Mouse (Mus musculus): ENCODE data around the gene Lrrc27. TPM values are rescaled to one million over a fixed set of nuclear protein-coding genes. Genes with fewer than 3 reads are reported as not detected.

The Lrrc27 gene
- polyA plus RNA-seq, 1 experiment = 863 TPM

DNA sequence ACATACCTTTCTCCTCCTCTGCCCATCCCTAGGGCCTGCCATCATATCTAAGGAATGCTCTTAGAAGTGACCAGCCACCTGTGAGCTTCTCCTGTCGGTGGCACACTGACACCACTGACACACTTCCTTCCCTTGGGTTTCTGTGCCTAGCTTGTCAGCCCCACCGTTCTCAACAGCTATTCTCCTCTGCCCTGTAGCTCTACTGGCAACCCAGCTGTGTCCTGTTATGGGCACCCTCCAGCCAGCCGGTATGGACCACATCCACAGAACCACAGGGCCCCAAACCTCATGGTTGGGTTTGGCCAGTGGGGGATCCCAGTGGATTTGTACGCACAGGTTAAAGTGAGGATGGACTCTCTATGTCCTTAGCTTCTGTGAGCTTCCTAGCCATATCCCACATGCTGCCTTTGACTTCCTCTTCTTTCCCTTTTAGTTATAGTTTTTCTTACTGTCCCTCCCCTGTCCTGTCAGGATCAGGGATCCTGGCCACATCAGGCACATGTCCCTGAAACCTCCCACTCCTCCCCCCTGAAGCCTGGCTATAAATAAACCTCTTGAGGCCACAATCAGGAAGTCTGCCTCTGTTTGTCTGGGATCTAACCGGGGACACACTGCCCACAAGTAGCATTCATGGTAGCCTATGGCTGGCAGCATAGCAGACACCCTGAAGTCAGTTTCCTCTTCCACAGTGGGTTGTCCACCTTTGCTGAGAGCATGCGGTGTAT is 15.8 kb downstream of the Lrrc27 start:
- H3K4me3 ChIP-seq (ENCODE audit: control insufficient read depth, low read depth, low read length) = no peak overlapping the region
- H3K27ac ChIP-seq (ENCODE audit: control insufficient read depth, insufficient read depth, low read depth, low read length) = no peak overlapping the region
- no peaks in the 10 kb centered on the region; the same call in 1 of the 2 replicates for H3K36me3 ChIP-seq (ENCODE audit: control insufficient read depth, insufficient read depth, low read length)
- H3K4me1 ChIP-seq (ENCODE audit: control insufficient read depth, insufficient read depth, low read length) = no peaks in the 10 kb centered on the region; the same call in none of the 2 replicates
- no peaks in the 10 kb centered on the region for H3K27me3 ChIP-seq (ENCODE audit: control insufficient read depth, insufficient read depth, low read length)
- TF ChIP-seq CTCF (IDR thresholded peaks at IDR 0.05; ENCODE audit: control insufficient read depth, insufficient read depth, insufficient replicate concordance, low read depth, low read length) = no peak
- TF ChIP-seq POLR2A (IDR thresholded peaks at IDR 0.05; ENCODE audit: control insufficient read depth, low read depth, low read length) = no peak

DNA sequence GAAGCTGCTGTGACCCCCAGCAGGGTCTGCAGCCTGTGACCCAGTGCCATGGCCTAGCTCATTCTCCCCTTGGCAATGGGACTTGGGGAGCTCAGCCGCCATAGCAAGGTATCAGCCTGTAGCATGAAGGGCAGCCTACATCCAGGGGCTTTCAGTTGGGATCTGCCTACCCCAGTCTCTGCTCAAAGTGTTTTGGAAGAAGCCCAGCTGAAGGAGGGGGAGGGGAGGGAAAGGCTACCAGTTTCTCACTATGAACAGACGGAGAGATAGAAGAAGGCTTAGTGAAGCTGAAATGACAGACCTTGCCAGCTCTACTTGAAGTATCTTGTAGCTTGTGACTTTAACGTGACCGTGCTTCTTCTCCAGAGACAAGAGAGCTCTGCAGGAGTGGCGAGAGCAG is 17.0 kb downstream of the Lrrc27 start:
- no peaks in the 10 kb centered on the region; the same call in 1 of the 2 replicates for H3K36me3 ChIP-seq (ENCODE audit: control insufficient read depth, insufficient read depth, low read length)
- TF ChIP-seq POLR2A (IDR thresholded peaks at IDR 0.05; ENCODE audit: control insufficient read depth, low read depth, low read length) (no peak), CTCF (IDR thresholded peaks at IDR 0.05; ENCODE audit: control insufficient read depth, insufficient read depth, insufficient replicate concordance, low read depth, low read length) (no peak)
- no peaks in the 10 kb centered on the region for H3K27me3 ChIP-seq (ENCODE audit: control insufficient read depth, insufficient read depth, low read length)
- H3K4me3 ChIP-seq (ENCODE audit: control insufficient read depth, low read depth, low read length) = no peak overlapping the region
- H3K27ac ChIP-seq (ENCODE audit: control insufficient read depth, insufficient read depth, low read depth, low read length) = no peak overlapping the region
- H3K4me1 ChIP-seq (ENCODE audit: control insufficient read depth, insufficient read depth, low read length) = no peaks in the 10 kb centered on the region; the same call in none of the 2 replicates

DNA sequence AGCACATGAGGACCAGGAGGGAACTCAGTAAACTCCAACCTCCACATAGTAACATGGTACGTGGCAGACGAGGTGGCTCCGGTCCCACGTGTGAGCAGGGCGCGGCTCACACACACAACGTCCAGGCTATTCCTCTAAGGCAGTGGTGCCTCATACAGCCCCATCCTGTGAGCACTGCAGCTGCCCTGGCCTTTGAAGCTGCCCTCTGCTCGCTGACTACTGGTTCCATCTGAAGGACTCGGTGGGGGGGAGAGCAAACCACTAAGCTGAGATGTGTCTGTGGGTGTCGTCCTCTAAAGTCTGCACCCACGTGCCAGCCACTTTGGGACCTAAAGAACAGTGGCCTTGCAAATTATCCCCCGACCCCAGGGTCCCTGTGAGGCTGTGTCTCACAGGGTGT is 17.5 kb downstream of the Lrrc27 start:
- H3K4me3 ChIP-seq (ENCODE audit: control insufficient read depth, low read depth, low read length) = no peak overlapping the region
- TF ChIP-seq CTCF (IDR thresholded peaks at IDR 0.05; ENCODE audit: control insufficient read depth, insufficient read depth, insufficient replicate concordance, low read depth, low read length) = no peak
- TF ChIP-seq POLR2A (IDR thresholded peaks at IDR 0.05; ENCODE audit: control insufficient read depth, low read depth, low read length) = no peak
- H3K27me3 ChIP-seq (ENCODE audit: control insufficient read depth, insufficient read depth, low read length) = no peaks in the 10 kb centered on the region
- H3K4me1 ChIP-seq (ENCODE audit: control insufficient read depth, insufficient read depth, low read length) = no peaks in the 10 kb centered on the region; the same call in none of the 2 replicates
- H3K36me3 ChIP-seq (ENCODE audit: control insufficient read depth, insufficient read depth, low read length) = no peaks in the 10 kb centered on the region; the same call in 1 of the 2 replicates
- H3K27ac ChIP-seq (ENCODE audit: control insufficient read depth, insufficient read depth, low read depth, low read length) = no peak overlapping the region

DNA sequence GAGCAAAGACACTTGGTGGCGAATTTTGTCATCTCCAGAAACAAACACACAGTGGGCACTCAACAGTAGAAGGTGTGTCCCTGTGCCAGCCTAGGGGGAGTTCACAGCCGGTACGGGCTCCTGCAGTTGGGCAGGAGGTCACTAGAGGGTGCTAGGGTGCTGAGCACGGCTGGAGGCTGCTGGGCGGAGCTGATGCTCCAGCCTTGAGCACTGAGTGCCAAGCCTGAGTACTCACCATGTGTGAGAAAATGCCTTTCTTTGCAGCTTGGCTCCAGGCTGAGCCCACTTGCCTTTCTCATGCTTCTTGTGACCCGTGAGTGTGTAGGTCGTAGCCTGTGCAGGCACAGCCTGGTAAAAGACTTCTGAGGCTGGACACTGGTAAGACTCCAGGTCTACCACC is 20.9 kb downstream of the Lrrc27 start:
- no peak for TF ChIP-seq POLR2A (IDR thresholded peaks at IDR 0.05; ENCODE audit: control insufficient read depth, low read depth, low read length)
- TF ChIP-seq CTCF (IDR thresholded peaks at IDR 0.05; ENCODE audit: control insufficient read depth, insufficient read depth, insufficient replicate concordance, low read depth, low read length) = peak; percentile 79; the same call in 1 of the 2 replicates
- Histone ChIP-seq H3K4me3 (ENCODE audit: control insufficient read depth, low read depth, low read length) (no peak overlapping the region), H3K36me3 (ENCODE audit: control insufficient read depth, insufficient read depth, low read length) (no peaks in the 10 kb centered on the region), H3K4me1 (ENCODE audit: control insufficient read depth, insufficient read depth, low read length) (no peaks in the 10 kb centered on the region; the same call in none of the 2 replicates), H3K27ac (ENCODE audit: control insufficient read depth, insufficient read depth, low read depth, low read length) (no peak overlapping the region), H3K27me3 (ENCODE audit: control insufficient read depth, insufficient read depth, low read length) (no peaks in the 10 kb centered on the region)

DNA sequence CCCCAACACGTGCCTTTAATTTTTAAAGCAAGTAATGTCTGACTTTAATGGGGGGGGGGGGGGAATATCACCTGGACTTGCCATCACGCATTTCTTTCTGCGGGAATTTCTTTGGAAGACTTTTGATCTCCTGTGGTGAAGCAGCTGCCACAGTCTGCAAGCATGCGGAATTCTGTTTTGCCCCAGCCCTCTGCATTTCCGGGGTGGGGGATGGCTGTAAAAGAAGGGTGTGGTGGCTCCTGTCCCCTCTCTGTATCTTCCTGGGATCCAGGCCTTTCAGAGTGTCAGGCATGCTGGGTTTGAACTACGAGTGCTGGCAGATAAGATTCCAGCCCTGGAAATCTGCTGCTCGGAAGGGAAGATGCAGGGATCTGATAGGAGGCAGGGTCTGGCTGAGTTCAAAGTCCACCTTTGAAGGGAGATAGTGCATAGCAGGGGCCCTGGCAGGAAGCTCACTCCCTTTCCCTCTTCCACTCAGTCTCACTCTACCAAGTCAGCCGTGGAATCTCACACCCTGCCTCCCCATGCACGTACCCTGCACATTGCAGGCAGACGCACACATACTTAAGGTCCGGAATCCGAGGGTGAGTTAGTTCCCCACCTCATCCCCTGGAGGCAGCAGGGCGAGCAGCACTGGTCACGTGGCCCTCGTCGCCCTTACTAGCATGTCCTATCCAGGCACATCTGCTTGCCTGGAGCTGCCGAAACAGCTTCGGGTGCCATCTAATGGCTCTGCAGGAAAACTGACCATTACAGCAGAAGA is 21.8 kb downstream of the Lrrc27 start:
- Histone ChIP-seq H3K4me3 (ENCODE audit: control insufficient read depth, low read depth, low read length) (no peak overlapping the region), H3K36me3 (ENCODE audit: control insufficient read depth, insufficient read depth, low read length) (no peaks in the 10 kb centered on the region), H3K27ac (ENCODE audit: control insufficient read depth, insufficient read depth, low read depth, low read length) (no peak overlapping the region), H3K27me3 (ENCODE audit: control insufficient read depth, insufficient read depth, low read length) (no peaks in the 10 kb centered on the region), H3K4me1 (ENCODE audit: control insufficient read depth, insufficient read depth, low read length) (no peaks in the 10 kb centered on the region; the same call in none of the 2 replicates)
- TF ChIP-seq POLR2A (IDR thresholded peaks at IDR 0.05; ENCODE audit: control insufficient read depth, low read depth, low read length) (no peak; the same call in 1 of the 2 replicates), CTCF (IDR thresholded peaks at IDR 0.05; ENCODE audit: control insufficient read depth, insufficient read depth, insufficient replicate concordance, low read depth, low read length) (no peak; the same call in 1 of the 2 replicates)

DNA sequence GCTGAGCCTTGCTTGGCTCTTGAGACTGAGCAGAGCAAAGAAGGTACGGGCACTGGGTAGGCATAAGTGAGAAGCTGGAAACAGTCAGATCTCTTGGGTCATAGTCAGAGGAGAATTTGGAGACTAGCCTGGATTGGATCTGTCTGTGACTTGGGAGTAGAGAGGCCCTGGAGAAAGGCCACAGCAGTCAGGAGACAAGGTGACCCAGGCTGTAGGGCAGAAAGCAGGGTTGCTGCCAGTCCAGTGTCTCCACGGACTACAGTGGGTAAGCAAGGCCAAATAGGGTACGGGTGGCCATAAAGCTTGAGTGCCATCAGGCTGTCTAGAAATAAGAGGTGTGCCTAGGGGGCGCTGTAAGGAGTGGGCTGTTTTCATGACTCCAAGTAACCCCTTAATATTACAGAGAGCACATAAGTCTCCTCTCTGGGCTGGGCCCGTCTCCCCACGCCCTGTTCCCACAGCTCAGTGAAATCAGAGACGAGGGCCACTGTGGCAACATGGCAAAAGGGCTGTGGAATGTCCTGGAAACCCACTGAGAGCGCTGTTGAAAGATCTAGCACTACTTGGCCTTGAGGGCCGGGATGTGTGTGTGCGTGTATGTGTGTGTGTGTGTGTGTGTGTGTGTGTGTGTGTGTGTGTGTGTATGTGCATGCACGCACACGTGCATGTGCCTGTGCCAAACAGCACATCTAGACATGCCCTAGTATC is 23.0 kb downstream of the Lrrc27 start:
- H3K27me3 ChIP-seq (ENCODE audit: control insufficient read depth, insufficient read depth, low read length) = no peaks in the 10 kb centered on the region
- no peaks in the 10 kb centered on the region for H3K36me3 ChIP-seq (ENCODE audit: control insufficient read depth, insufficient read depth, low read length)
- H3K4me1 ChIP-seq (ENCODE audit: control insufficient read depth, insufficient read depth, low read length) = no peaks in the 10 kb centered on the region; the same call in 1 of the 2 replicates
- no peak overlapping the region for H3K4me3 ChIP-seq (ENCODE audit: control insufficient read depth, low read depth, low read length)
- no peak for TF ChIP-seq POLR2A (IDR thresholded peaks at IDR 0.05; ENCODE audit: control insufficient read depth, low read depth, low read length)
- TF ChIP-seq CTCF (IDR thresholded peaks at IDR 0.05; ENCODE audit: control insufficient read depth, insufficient read depth, insufficient replicate concordance, low read depth, low read length) = no peak
- no peak overlapping the region for H3K27ac ChIP-seq (ENCODE audit: control insufficient read depth, insufficient read depth, low read depth, low read length)
